Mouse (Mus musculus): ENCODE data around the gene Zfp423.

- TF ChIP-seq CTCF (IDR thresholded peaks at IDR 0.05) (no peak), EP300 (IDR thresholded peaks at IDR 0.05) (no peak)
Measured at GRCm38 (mm10) chr8:87922446-87922845, 36.9 kb downstream of the Zfp423 start.

Measured in lung, postnatal 0 days (tissue).